Mouse (Mus musculus) heart, adult 2 months (tissue): ENCODE data around the gene Pnma1. TPM values are rescaled to one million over a fixed set of nuclear protein-coding genes. Genes with fewer than 3 reads are reported as not detected.
A peak's percentile ranks its signal among the peaks of the same experiment; 100 is the strongest.

Source experiments
- DNase-seq, 2 experiments: peaks; one replicate each; pipeline ENCODE4 v3.0.0; 2021
- H3K27ac ChIP-seq: fragments of 200-600 bp; 2 replicates; pipeline ENCODE4 v1.8.1; 2022
- H3K27me3 ChIP-seq: fragments of 200-500 bp; 2 replicates; pipeline ENCODE4 v1.6.1; 2012; ENCODE audit warnings: mild to moderate bottlenecking, low read length, inconsistent platforms, mixed read lengths; ENCODE audit not compliant: control insufficient read depth, insufficient read depth
- H3K36me3 ChIP-seq: fragments of 200-500 bp; 2 replicates; pipeline ENCODE4 v1.6.1; 2012; ENCODE audit warnings: low read length, inconsistent platforms; ENCODE audit not compliant: control insufficient read depth, insufficient read depth
- H3K4me1 ChIP-seq: fragments of 200-500 bp; 2 replicates; pipeline ENCODE4 v1.6.1; 2011; ENCODE audit warnings: low read length; ENCODE audit not compliant: control insufficient read depth, insufficient read depth
- H3K4me3 ChIP-seq: fragments of 200-600 bp; 2 replicates; pipeline ENCODE4 v1.8.1; 2022
- H3K79me2 ChIP-seq: fragments of 200-500 bp; replicated peaks from 2 replicates; pipeline ENCODE4 v1.6.1; 2012; ENCODE audit warnings: mild to moderate bottlenecking, inconsistent platforms, low read length, moderate library complexity, mixed read lengths; ENCODE audit not compliant: control insufficient read depth, insufficient read depth
- H3K9ac ChIP-seq: fragments of 200-500 bp; 2 replicates; pipeline ENCODE4 v1.6.1; 2012; ENCODE audit warnings: low read depth, mild to moderate bottlenecking, control low read depth, inconsistent platforms, low read length, mixed read lengths
- CTCF ChIP-seq: fragments of 200-600 bp; IDR thresholded peaks from 2 replicates; pipeline ENCODE4 v1.8.1; 2022; ENCODE audit warnings: antibody characterized with exemption, mild to moderate bottlenecking, moderate library complexity
- EP300 ChIP-seq: fragments of 200-500 bp; IDR thresholded peaks from 2 replicates; pipeline ENCODE4 v1.6.1; 2011; ENCODE audit warnings: low read depth, low read length, control low read depth; ENCODE audit not compliant: insufficient read depth
- POLR2A ChIP-seq: fragments of 200-500 bp; IDR thresholded peaks from 2 replicates; pipeline ENCODE4 v1.6.1; 2011; ENCODE audit warnings: mild to moderate bottlenecking, low read depth, low read length, control low read depth; ENCODE audit not compliant: insufficient read depth
- WGBS: fragments of 180-500 bp; shearing (Covaris S2); methylation state at CpG from one replicate; pipeline ENCODE4 v1.1.7; 2018; 5-methylcytosine and 5-hydroxymethylcytosine counted together
- intact Hi-C: fragments of 180-260 bp; cut with DNase I; formaldehyde crosslinking; loops from one replicate; pipeline ENCODE4 v1.15.1; 2025
- polyA plus RNA-seq: library from polyadenylated mRNA; depleted of rRNA; stranded (reverse); fragments of >200 nt; gene quantifications from 2 replicates; pipeline ENCODE4 v1.2.3, GENCODE M21; 2012
- total RNA-seq, 2 experiments: library from RNA; stranded (reverse); gene quantifications; 2 replicates each; pipeline ENCODE4 v1.2.3; 2021

The Pnma1 gene
- total and polyA plus RNA-seq, 3 experiments: 0.04 to 0.20 (median 0.10) TPM

DNA sequence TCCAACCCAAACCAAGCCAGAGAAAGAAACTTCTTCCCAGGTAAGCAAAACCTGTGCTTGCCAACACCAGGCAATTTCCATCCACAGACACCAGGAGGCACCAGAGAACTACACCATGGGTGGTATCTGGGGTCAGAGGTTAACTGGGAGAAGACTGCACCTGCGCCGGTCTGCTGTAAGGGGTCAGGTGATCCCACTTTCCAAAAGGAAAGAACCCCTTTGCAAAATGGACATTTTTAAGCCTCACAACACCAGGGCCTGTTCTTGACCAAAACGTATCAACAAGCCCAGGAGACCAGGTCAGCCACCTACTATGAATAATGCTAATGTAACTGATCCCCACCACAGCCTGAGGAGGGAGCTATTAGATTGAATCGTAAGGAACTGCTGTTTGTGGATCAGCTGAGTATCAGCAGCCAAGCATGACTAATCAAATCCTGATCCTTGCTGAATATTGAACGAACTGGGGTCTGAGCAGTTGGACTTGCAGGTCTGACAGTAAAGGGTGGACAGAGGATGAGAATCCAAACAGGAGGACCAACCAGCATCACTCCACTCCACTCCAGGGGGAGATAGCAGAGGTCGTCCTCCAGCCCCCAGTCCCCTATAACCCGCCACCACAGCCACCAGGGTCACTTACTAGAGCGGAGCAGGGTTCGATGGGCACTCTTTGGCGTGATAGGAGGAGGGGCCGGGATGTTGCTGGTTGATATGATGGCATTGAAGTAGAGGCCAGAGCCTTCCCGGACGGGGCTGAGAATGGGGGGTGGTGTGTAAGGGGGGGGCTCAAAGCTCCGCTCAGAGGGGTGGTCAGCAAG lies 13.5 kb upstream of the Pnma1 start:
- peaks cover 10% of the 10 kb centered on the region for H3K4me1 ChIP-seq
- H3K4me3 ChIP-seq: no peak overlapping the region
- TF ChIP-seq POLR2A (no peak), CTCF (peak; percentile 68), EP300 (0 out of 2 replicates have a peak, but pooled peaks have one; percentile 37)
- WGBS: 83% methylated on average over 14 of the region's 14 CpGs
- H3K79me2 ChIP-seq: no peaks in the 10 kb centered on the region
- no peak overlapping the region for H3K27ac ChIP-seq
- intact Hi-C loops: loop anchor here (1.0 kb wide), 1 partner anchor 87 kb away; no protein-coding TSS in a partner anchor
- no peaks in the 10 kb centered on the region for H3K27me3 ChIP-seq
- peaks cover 7% of the 10 kb centered on the region for H3K36me3 ChIP-seq
- DNase-seq: peak in 1 of 2 experiments; percentile 24
- no peak overlapping the region for H3K9ac ChIP-seq

DNA sequence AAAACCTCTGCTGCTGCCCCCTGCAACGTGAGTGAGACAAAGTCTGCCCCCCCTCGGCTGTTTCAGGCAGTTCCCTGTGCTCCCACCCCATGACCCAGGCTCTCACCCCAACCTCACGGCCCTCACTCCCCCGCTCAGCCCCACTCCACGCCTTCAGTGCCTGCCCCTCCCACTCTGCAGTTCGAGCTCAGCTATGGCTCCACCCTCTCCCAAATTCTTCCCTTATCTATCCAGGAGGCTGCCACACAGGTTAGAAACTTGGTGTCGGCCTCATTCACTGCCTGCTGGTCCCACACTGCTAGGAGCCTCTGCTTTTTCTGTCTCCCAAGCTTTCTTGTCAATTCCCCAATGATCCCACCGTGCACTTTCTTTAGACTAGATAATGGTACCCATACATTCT lies 12.8 kb upstream of the Pnma1 start:
- Histone ChIP-seq H3K27ac (no peak overlapping the region), H3K4me1 (peaks cover 6% of the 10 kb centered on the region), H3K4me3 (no peak overlapping the region), H3K79me2 (no peaks in the 10 kb centered on the region), H3K27me3 (no peaks in the 10 kb centered on the region), H3K36me3 (peaks cover 4% of the 10 kb centered on the region), H3K9ac (no peak overlapping the region)
- 48% methylated on average over 8 of the region's 8 CpGs for WGBS
- TF ChIP-seq EP300: no peak
- no peak for TF ChIP-seq POLR2A
- TF ChIP-seq CTCF: no peak
- intact Hi-C loops: loop anchor here (1.0 kb wide), 1 partner anchor 88 kb away; no protein-coding TSS in a partner anchor
- peak in 1 of 2 experiments; percentile 7 for DNase-seq

DNA sequence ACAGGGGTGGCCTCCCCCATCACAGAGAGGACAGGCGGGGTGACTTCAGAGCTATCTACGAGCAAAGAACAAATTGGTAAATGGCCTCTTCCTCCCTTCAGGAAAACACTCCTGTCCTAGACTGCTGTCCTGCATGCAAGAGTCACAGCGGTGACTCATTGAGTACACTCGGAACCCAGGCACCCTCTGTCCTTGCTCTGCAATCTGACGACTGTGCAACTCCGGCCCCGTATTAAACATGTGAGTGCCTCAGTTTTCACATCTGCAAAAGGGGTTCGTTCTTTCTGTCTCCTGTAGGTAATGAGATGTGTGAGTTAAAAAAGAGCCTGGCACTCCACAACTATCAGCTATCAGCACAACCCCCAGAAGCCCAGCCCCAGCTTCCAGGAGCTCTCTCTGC lies 12.2 kb upstream of the Pnma1 start:
- no peak overlapping the region for H3K9ac ChIP-seq
- no peaks in the 10 kb centered on the region for H3K79me2 ChIP-seq
- no peaks in the 10 kb centered on the region for H3K27me3 ChIP-seq
- peaks cover 4% of the 10 kb centered on the region for H3K4me1 ChIP-seq
- peaks cover 4% of the 10 kb centered on the region for H3K36me3 ChIP-seq
- DNase-seq: no peak
- 96% methylated on average over 8 of the region's 8 CpGs for WGBS
- no peak overlapping the region for H3K4me3 ChIP-seq
- TF ChIP-seq EP300: no peak
- no peak for TF ChIP-seq CTCF
- no peak for TF ChIP-seq POLR2A
- H3K27ac ChIP-seq: no peak overlapping the region
- intact Hi-C loops: no loop called here

DNA sequence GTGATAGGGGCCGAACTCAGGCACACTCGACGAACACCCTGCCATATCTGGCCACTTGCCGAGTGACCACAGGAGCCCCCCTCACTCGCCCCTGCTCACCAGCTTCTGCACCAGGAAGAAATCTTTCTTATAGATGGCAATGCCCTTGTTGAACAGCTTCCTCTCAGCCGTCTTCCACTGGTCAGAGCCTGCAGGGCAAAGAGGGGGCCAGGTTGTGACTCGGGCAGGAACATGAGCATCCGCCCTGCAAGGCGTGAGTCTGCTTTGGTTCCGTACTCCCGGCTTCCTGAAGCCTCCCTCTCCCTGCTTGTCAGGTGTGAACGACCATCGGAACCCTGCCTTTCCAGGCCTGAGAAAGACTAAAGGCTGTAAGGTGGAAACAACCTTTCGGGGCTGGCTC lies 9.9 kb upstream of the Pnma1 start:
- Histone ChIP-seq H3K4me3 (no peak overlapping the region), H3K27me3 (no peaks in the 10 kb centered on the region), H3K27ac (no peak overlapping the region), H3K4me1 (no peaks in the 10 kb centered on the region), H3K79me2 (no peaks in the 10 kb centered on the region), H3K9ac (no peak overlapping the region), H3K36me3 (peaks cover 3% of the 10 kb centered on the region; the same call in 1 of the 2 replicates)
- 76% methylated on average over 14 of the region's 14 CpGs for WGBS
- no peak for TF ChIP-seq CTCF
- no peak for TF ChIP-seq EP300
- no peak for TF ChIP-seq POLR2A
- intact Hi-C loops: no loop called here
- no peak for DNase-seq

DNA sequence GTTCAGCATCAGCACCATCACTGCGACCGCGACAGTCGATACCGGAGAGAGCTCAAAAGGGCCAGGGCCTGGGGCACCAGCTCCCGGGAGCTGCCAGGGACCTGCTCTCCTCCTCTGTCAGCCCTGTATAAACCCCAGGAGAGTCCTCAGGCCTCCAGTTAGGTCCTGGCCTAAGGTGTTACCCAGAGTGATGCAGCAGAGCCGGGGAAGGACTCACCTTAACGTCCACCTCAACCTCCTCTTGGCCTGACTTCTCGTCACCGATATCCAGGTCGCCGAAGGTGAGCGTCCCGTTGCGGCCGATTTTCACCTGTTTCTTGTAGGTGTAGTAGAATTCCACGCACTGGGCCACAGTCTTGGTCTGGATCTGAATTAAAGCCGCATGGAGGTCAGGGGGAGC lies 7.9 kb upstream of the Pnma1 start:
- Histone ChIP-seq H3K36me3 (peaks cover 3% of the 10 kb centered on the region; the same call in 1 of the 2 replicates), H3K27ac (peak overlapping the region; percentile 58), H3K4me3 (no peak overlapping the region)

DNA sequence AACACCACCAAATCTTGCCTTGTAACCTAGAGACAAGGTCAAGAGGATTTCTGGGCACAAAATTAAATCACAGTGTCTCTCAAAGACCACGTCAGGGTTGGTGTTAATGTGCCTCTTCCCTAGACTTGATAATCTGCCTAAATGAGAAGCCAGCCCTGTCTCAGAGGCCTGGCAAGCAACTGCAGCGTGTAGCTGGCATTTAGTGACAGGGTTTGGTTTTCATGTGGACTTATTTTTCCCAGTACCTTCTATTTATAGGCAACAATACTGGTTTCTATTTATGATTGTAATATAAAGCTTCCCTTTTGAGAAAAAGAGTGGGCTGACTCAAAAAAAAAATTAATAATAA lies 7.2 kb upstream of the Pnma1 start:
- H3K27ac ChIP-seq: peak overlapping the region; percentile 58

More for the DNA sequence above, 7.9 kb upstream of the Pnma1 start:
- TF ChIP-seq CTCF (no peak), EP300 (no peak), POLR2A (no peak)
- intact Hi-C loops: no loop called here
- Histone ChIP-seq H3K9ac (no peak overlapping the region), H3K4me1 (no peaks in the 10 kb centered on the region; the same call in 1 of the 2 replicates), H3K27me3 (no peaks in the 10 kb centered on the region), H3K79me2 (no peaks in the 10 kb centered on the region)
- WGBS: 93% methylated on average over 18 of the region's 18 CpGs
- no peak for DNase-seq

More for the DNA sequence above, 7.2 kb upstream of the Pnma1 start:
- 43% methylated on average over 2 of the region's 2 CpGs for WGBS
- intact Hi-C loops: no loop called here
- H3K79me2 ChIP-seq: no peaks in the 10 kb centered on the region
- no peak overlapping the region for H3K9ac ChIP-seq
- TF ChIP-seq CTCF (no peak), EP300 (no peak), POLR2A (no peak)
- no peak overlapping the region for H3K4me3 ChIP-seq
- H3K4me1 ChIP-seq: peaks cover 1% of the 10 kb centered on the region; the same call in 1 of the 2 replicates
- H3K36me3 ChIP-seq: peaks cover 3% of the 10 kb centered on the region; the same call in 1 of the 2 replicates
- no peaks in the 10 kb centered on the region for H3K27me3 ChIP-seq
- no peak for DNase-seq
